Mouse (Mus musculus) lung, postnatal 10 days (tissue): Measurements from ENCODE around the gene Ddx49.

Experiments used
- DNase-seq: peaks from one replicate; pipeline ENCODE4 v3.0.0; 2021

The Ddx49 gene

DNA sequence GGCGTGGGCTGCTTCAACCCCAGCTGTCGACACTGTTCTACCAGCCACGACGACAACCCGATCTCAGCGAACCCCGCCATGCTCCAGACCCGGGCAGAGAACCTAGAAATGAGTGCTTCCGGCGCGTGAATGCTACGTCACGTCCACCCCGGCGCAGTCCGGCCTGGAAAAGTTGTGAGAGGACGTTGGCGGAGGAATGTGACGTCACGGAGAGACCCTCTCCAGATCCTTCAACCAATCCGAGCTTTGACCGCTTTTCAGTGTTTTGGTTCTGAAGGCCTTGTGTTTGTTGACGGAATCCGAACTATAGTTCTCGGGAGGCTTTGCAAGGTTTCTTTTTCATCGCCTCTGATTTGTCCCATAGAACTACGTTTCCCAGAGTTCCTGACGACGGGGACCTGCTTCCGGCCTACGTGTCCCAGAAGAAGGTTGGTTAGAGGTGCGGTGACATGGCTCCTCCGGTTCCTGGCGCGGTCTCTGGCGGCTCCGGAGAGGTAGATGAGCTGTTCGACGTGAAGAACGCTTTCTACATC, at the start of gene Ddx49, which contains the start of gene Cope:
Gene Ddx49 (minus strand): TSS at position 132 of the 533 bp plus-strand sequence.
Gene Cope (plus strand): TSS at position 161 of the 533 bp plus-strand sequence.
- DNase-seq: peak; percentile 95

DNA sequence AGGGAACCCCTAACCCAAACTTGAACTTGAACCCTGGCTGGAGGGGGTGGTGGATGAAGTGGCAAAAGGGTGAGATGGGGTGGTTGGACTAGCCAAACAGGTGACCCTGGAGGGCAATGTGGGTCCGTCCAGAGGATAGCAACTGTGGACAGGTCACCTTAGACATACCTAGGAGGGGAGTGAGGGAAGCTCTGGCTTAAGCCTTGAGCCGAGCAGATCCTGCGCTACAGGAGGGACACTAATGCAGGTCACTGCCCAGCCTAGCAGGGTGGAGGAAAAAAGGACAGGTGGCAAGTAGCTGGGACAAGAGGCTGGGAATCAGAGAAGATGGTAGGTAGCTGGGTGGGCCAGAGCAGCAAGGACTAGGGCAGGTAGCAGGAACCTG, 49.7 kb upstream of the Ddx49 start:
- no peak for DNase-seq

DNA sequence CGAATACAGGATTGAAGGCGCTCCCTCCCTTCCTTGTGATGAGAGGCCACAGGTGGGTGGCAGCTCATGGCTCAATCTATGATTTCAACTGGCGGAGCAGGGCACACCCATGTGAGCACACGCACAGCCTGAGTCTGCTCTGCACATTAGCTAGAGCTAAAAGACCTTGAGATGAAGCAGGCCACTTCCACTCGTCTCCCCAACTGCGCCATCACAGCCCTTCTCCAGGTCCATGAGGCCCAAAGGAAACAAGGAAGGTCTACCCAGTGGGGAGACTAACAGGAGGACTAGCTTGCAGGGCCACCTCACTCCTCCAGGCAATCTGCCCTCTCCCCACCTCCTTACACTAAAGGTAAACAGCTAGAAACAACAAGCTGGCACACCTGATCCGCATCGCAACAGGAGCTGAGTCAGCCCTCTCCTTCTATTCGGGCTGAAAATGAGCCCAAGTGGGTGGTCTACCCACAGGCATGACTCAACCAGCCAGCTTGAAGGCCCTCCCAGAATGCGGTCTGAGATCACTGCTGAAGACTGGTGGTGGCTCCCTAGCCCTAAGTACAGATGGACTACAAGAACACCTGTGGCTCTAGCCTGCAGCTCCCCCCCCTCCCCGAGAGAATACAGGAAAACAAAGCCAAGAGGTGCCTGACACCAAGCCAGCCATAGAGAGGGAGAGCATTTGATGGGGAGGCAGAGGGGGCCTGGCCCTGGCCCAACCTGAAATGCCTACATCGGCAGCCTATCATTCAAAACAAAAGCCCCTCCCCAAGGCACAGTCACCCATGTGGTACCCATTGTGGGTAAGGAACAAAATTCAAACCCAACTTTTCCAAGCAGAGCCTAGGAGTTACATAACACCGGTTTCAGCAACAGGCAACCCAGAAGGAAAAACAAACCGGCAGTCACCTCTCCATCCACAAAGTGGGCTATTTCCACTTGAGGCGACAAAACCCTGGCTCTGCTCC, 49.0 kb upstream of the Ddx49 start:
- no peak for DNase-seq

DNA sequence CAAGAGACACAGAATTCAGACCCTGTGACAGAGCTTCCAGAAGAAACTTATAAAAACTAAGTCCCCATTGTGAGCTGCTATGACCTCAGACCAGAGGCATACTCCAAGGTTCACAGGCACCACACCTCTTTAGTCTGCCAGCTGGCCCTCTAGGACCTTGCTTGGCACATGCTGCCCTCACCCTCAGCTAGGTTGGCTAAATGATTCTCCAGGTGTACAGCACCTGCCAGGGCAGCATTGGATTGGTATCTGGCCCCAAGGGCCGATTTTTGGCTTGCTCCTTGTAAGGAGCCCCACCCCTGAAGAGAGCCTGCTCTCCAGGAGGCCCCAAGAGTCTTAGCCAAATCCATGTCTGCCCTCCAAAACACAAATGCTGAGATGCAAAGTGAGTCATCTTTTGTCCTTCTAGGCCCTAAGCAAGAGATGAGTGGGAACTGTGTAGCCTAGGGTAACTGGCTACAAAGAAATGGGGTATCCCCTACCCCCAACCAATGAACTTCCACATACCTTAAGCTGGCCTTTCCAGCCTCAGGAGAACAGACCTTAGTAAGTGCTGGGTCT, 45.7 kb upstream of the Ddx49 start:
- DNase-seq: no peak

DNA sequence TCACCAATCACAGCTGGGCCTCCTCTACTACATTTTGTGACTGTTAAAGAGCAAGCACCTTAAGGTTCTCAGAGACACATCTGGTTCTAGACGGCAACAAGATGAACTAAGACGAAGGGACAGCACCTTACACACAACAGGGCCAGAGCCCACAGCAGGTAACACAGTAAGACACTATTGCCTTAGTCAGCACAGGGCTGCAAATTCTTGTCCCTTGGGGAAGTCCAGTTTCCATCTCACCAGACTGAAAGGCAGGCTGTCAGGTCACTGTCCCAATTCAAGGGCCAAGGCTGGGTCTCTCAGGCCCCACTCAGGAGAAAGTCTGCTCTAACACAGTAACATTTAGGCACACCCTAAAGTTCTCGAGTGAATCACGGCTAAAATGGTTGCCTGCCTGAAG, 45.2 kb upstream of the Ddx49 start:
- DNase-seq: no peak

DNA sequence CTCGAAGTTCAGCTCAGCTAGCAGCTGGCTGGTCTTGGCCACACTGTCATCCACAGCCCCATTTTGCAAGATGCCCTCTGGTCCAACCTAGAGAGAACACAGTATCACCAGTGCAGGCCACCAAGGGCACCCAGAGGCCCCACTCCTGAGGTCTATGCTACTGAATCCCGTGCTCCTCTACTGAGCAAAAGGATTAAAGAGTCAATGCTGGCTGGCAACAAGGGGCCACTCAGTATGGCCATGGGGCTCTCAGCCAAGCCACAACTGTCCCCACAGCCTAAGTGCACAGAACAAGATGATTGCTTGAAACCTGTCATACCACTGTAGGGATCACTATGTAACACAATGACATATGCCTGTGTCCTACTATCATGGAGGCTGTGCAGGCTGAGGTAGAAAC, 42.0 kb upstream of the Ddx49 start:
- no peak for DNase-seq

DNA sequence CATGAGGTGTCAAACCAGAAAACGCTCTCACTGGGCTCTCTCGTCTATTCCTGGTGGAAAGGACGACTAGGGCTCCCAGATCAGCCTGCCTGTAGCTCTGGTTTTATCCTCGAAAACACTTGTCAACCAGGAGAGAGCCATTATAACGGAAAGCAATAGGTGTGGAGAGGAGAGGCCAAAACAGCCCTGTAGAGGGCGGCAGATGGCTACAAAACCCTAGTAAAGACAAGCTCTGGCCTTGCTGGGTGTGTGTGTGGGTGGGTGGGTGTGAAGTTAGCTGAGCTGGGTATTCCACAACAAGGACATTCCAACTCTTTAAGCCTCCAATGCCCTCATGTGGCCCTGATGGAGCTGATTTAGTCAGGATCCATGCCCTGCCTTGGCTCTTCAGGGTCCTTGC, 41.4 kb upstream of the Ddx49 start:
- peak; percentile 60 for DNase-seq

DNA sequence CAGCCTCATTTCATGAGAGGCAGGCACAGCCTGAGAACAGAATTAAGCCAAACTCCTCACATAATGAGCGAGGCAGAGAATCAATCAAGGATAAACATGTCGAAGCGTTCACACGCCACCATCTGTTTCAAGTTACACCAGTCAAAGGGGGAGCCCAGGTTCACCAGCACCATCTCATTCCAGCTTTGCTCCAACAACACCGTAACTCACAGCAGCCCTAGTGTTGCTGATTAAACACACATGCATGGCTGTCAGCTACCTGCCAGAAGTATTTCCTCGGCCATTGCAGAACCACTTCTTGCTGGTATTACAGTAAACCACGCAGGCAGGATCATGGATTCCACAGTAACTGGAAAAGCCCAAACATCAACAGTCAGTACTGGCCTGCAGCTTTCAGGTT, 40.8 kb upstream of the Ddx49 start:
- no peak for DNase-seq

DNA sequence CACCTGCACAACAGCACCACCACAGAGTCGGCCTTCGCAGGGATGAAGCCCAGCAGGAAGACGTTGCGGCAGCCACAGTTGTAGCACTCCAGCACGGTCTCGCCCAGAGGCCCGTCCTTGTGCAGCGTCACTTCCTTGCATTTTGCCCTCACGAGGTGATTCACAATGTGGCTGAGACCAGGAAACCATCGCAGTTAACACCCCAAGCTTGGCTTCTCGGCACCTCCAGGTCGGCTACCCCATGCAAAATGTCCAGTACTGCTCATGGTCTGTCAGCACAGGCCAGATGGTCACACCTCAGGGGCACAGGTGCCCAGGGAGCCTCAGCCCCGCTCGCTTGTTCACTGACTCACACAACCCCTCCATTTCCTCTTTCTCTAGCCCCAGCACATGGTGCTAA, 39.7 kb upstream of the Ddx49 start:
- DNase-seq: no peak

DNA sequence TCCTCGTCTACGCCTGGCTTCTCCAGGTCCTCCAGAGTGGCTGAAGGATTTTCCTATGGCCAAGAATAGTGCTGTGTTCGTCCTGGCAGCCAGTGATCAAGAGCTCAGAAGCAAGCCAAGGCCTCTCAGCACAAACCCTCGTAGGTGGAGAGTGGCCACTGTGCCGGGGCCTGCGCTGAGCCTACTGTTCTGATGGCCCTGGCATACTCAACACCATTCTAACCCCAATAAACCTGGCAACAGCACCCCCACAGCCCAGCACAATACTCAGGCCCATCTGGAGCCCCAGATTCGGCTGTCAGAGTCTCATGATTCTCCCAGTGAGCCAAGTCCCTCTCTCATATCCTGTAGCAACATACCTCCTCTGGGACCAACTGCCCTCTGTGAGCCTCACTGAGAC, 38.4 kb upstream of the Ddx49 start:
- DNase-seq: no peak

DNA sequence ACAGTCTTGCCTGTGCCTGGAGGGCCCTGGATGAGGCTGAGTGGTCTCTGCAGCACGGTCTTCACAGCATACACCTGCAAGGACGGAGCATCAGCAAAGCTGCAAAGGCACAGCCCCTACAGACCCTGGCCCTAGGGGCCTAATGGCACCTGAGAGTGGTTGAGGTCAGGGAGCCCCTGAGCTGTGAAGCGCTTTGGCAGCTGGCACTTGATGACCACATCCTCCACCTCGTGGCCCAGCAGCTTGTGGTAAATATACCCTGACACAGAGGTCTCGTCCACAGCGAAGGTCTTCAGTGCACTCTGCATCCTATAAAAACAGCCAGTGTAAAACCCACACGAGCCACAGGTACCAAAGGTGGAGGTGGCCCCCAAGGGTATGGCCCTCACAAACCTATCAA, 36.6 kb upstream of the Ddx49 start:
- no peak for DNase-seq

DNA sequence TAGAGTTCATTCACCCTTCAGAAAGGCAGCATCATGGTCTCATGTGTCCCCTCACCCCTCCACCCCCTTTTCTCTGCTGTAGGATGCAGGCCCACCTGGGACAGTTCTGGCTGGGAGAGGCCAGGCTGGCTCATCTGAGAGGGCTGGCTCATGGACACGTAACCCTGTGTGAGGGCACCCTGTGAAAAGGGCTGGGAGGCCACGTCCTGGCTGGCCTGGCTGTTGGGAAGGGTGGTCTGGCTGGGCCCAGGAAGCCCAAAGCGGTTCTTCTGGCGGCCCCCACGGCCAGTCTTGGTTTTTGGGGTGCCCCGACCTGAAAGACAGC, 30.6 kb upstream of the Ddx49 start:
- no peak for DNase-seq

DNA sequence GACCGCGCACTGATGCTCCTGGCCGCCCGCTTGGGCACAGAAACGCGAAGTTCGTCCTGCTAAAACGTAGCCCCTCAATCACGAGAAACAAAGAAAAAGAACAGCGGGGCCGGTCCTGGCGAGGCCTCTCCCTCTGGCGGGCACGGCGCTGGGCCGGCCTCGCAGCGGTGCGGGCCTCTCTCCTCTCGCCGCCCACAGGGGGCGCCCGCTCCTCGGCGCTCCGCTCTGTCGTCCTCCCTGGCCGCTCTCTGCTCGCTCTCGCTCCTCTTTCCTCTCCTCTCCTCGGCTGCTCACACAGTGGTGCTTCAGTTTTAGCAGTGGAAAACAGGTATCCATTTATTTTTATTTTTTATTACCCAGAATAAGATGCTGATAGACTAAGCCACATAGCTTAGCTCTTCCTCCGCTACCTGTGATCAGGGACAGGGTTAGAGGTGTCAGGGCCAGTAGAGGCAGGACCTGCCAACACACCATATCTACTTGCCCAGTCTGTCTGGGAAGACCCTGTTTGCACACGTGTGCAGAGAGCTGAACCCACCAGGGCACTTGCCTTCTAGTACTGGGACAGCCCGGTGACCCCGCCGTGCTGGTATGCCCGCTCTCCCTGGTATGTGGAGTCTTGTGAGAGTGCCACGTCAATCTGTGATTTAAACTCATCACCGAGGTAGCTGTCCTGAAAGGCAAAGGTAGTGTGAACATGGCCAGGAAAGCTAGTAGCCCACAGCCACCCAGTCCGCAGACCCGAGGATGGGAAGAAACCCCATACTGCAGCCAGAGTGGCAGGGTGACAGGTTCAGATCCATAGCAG, 30.0 kb upstream of the Ddx49 start:
- DNase-seq: peak; percentile 81

DNA sequence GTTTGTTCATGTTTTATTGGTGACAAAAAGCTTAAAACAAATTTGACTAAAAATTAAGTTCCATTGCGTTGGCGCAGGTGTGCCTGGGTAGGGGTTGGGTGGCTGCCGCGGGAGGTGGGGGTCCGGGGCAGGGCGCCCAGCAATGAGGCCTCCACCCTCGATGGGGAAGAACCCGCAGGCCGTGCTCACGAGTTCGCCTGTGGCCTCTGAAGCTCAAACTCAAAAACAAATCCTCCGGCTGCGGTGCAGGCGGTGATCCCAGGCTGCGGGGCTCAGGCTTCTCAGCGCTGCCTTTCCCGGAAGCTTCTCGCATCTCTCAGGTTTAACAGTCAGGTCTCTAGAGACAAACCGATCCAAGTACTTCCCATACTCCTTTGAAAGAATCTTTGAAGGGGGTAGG, 29.2 kb upstream of the Ddx49 start:
- no peak for DNase-seq

DNA sequence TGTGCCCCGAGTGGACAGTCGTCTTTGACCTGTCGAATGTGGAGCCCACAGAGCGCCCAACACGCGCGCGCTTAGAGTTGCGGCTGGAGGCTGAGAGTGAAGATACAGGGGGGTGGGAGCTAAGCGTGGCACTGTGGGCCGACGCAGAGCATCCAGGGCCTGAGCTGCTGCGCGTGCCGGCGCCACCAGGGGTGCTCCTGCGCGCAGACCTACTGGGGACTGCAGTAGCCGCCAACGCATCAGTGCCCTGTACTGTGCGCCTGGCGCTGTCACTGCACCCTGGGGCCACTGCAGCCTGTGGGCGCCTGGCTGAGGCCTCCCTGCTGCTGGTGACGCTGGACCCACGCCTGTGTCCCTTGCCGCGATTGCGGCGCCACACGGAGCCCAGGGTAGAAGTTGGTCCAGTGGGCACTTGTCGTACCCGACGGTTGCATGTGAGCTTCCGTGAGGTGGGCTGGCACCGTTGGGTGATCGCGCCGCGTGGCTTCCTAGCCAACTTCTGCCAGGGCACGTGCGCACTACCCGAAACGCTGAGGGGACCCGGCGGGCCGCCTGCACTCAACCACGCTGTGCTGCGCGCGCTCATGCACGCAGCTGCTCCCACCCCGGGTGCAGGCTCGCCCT, 28.6 kb upstream of the Ddx49 start:
- DNase-seq: peak; percentile 70

DNA sequence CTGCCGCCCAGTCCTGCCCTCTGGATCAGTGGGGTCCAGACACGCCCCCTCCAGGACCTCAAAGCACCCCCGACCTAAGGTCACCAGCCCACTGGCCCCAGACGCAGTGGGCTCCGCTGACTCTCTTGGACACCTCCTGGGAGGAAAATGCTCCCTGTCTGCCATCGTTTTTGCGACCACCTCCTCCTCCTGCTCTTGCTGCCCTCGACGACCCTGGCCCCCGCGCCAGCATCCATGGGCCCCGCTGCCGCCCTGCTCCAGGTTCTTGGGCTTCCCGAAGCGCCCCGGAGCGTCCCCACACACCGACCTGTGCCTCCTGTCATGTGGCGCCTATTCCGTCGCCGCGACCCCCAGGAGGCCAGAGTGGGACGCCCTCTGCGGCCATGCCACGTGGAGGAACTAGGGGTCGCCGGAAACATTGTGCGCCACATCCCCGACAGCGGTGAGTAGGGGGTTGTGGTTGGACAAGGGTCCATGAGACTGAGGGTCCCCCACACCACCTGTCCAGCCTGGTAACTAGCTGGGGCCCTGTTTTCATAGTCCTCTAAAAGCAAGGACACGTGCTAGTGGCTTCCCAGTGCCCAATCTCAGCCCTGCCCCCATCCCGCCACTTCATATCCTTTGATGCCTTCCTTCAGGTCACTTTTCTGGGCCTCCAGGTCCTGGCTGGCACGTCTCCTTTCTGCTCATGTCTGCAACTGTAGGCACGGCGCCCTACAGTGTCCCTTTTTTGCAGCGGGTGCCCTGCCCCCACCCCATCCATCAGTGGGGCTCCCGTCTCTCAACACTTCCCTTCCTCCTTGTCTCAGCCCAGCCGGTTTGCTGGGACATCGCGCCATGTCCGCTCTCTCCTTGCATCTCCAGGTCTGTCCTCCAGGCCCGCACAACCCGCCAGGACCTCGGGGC, 27.8 kb upstream of the Ddx49 start:
- peak; percentile 35 for DNase-seq

DNA sequence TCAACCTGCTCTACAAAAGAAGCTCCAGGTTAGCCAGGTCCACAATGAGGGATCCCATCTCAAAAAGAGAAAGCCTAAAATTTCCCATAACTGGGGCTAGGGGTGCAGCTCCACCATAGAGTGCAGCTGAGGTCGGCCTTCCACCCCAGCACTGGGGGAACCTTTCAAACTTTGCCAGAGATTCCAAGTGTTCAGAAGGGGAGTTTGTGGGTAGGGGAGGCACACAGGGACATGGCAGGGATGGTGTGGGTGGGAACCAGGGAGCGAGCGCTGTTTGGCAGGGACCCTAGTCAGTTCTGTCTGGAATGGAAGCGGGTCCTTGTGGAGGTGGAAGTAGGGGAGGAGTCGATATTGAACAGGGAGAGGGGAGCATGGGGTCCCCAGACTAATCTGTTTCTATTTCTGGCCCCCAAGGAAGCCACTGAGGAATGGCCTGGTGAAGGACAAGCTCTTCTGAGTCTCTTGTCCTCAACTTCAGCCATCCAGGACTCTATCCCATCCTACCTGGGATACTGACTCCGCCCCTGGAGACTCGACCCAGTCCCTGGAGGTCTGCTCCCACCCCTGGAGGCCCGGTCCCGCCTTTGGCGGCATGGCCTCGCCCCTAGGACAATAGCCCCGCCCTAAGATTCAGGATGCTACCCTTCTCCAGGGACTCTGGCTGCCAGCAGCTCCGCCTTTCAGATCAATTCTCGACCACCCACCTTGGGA, 27.0 kb upstream of the Ddx49 start, which contains the start of gene Gdf1:
Gene Gdf1 (plus strand): TSS at position 694 of the 711 bp plus-strand sequence.
- peak; percentile 46 for DNase-seq

DNA sequence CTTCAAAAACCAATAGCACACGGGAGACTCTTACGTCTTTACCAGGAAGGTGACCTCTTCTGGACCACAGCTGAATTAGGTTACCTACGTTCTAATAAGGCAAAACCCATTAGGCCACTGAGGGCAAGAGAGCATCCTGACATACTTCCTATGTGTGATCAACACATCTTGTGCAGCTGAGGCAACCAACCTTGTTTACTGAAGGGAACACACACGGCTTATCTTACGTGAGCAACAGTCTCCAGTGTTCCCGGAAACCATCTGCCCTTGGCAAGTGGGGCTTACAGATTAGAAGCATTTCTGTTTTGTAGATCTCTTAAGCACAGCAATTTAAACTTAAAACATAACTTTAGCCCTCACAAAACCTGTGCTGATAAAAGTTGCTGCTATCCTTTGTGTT, 25.2 kb upstream of the Ddx49 start:
- no peak for DNase-seq

DNA sequence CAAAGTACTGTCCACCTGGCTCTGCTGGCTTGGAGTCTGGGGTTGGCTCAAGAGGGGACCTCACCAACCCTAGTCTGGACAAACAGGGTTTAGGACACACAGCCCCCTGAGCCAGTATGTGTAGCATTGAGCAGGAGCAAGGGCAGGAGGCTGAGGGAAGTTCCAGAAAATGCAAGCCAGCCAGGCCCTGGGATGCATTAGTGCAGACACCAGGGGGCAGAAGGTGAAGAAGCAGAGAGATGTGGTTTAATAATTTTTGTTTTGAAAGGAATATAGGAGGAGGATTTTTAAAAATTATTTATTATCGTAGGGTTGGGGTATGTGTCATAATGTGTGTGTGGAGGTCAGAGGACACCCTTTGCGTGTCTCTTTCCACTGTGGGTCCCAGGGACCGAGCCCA, 21.4 kb upstream of the Ddx49 start:
- no peak for DNase-seq

DNA sequence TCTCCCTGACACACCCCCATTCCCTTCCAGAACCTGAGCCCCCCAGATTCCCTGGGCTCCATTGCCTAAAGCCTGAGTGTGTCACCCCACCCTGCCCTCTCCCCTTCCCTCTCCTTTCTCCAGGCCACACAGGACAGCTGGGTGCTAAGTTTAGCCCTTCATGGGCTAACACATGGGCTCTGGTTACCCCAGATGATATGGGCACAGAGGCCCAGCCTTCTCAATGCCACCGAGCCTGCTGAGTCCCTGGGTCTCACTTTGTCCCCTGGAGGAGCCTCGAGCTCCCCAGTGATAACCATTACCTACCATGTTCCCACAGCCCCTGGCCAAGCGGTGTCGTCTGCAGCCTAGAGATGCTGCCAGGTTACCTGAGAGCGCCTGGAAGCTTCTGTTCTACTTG, 15.6 kb upstream of the Ddx49 start:
- no peak for DNase-seq
